Mouse (Mus musculus) MEL-GATA-1-ER (cell line): ENCODE measurements at regions not wholly inside any gene's neighbourhood (a gene's known extent, or its start where the extent isn't known, plus 50 kb on each side); places are given as distances from the start of the nearest gene placed in this dataset.
"Not testable (repeated sequence)": the region's sequence is repeated elsewhere in the genome, so short reads cannot be mapped to it uniquely, and the experiment has no call there.

Experiments
- DNase-seq: peaks from one replicate; pipeline ENCODE4 v3.0.0-alpha.2; 2012; ENCODE audit warnings: low read depth; ENCODE audit errors: extremely low read depth

DNA sequence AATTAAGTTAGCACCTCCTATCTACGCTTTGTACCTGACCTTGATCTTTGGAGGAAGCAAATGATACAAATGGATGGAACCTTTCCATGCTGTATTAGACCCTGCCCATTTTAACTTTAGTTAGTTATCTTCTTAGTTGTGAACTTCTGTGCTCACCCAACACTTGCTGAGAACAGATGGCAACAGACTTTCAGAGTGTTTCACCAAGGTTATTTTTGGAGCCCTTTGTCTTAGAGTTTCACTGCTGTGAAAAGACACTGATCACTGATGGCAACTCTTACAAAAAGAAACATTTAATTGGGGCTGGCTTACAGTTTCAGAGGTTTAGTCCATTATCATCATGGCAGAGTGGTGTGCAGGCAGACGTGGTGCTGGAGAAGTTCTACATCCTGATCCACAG is 88.8 kb upstream of the Zfp746 start:
- no peak for DNase-seq

DNA sequence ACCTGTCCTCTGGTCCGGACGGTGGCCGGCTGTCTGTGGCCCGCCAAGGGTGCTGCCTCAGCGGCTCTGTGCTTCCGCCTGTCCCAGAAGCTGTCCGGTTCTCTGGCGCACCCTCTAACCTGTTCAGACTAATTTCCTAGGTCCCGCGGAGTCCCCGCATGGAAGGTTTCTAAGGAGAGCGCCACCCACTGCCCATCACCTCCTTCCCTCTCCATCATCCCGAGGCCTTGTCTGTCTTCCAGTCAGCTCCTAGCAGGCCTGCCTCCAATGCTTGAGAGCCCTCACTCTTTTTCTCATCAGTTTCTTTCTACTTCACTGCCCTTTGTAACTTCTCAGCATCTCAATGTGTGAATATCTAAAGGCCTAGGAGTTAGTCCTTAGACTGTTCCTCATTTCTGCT is 86.4 kb upstream of the Zfp746 start:
- DNase-seq, result not testable (repeated sequence)

DNA sequence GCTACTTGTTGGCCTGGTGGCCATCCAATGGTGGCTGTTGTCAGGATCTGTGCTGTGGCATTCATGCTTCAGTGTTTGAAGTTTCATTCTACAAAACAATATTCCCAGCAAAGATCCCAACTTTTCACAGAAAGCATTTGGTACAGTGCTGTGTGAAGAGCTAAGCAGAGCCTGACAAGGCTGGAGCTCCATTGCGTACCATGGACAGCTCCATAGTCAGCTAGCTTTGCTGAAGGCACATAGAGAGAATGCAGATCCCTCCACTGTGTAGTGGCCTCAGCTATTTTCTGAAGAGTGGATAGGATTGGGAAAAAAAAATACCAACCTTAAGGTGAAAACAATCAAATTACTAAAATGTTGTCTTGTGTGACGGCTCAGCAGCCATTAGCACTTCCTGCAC is 50.5 kb upstream of the Zfp746 start:
- no peak for DNase-seq
